Mouse (Mus musculus) lung, embryonic 16.5 days (tissue): ENCODE results near the gene Dpm3. TPM values are rescaled to one million over a fixed set of nuclear protein-coding genes. Genes with fewer than 3 reads are reported as not detected.
A peak's percentile ranks its signal among the peaks of the same experiment; 100 is the strongest.

Experiments used
- ATAC-seq: fragments of 200-750 bp; cut with Nextera tagmentation; 2 replicates; pipeline ENCODE4 v1.8.0; 2017; ENCODE audit warnings: low read depth, mild to moderate bottlenecking, moderate library complexity
- H3K27ac ChIP-seq: fragments of 300-500 bp; sonication (generic); 2 replicates; pipeline ENCODE4 v1.5.1; 2014; ENCODE audit warnings: mild to moderate bottlenecking, control low read depth, low read length
- H3K27me3 ChIP-seq: fragments of 300-500 bp; sonication (generic); 2 replicates; pipeline ENCODE4 v1.6.1; 2014; ENCODE audit warnings: low read depth, low read length, mixed read lengths; ENCODE audit not compliant: control insufficient read depth, insufficient read depth
- H3K36me3 ChIP-seq: fragments of 300-500 bp; sonication (generic); 2 replicates; pipeline ENCODE4 v1.6.1; 2014; ENCODE audit warnings: low read length; ENCODE audit not compliant: control insufficient read depth, insufficient read depth
- H3K4me1 ChIP-seq: fragments of 300-500 bp; sonication (generic); replicated peaks from 2 replicates; pipeline ENCODE4 v1.6.1; 2014; ENCODE audit warnings: low read length, mixed read lengths; ENCODE audit not compliant: control insufficient read depth, insufficient read depth
- H3K4me2 ChIP-seq: fragments of 300-500 bp; sonication (generic); 2 replicates; pipeline ENCODE4 v1.6.1; 2014; ENCODE audit warnings: low read depth, low read length, control low read depth
- H3K4me3 ChIP-seq: fragments of 300-500 bp; sonication (generic); 2 replicates; pipeline ENCODE4 v1.5.1; 2014; ENCODE audit warnings: mild to moderate bottlenecking, low read length, control low read depth
- H3K9ac ChIP-seq: fragments of 300-500 bp; sonication (generic); 2 replicates; pipeline ENCODE4 v1.6.1; 2014; ENCODE audit warnings: low read length, control low read depth
- H3K9me3 ChIP-seq: fragments of 300-500 bp; sonication (generic); 2 replicates; pipeline ENCODE4 v1.6.1; 2016; ENCODE audit warnings: low read length; ENCODE audit not compliant: control insufficient read depth
- WGBS: fragments of 180-500 bp; shearing (Covaris S2); extraction: QIAGEN DNeasy Blood & Tissue Kit; methylation state at CpG from one replicate; pipeline ENCODE4 v1.1.7; 2014; 5-methylcytosine and 5-hydroxymethylcytosine counted together
- polyA plus RNA-seq: library from polyadenylated mRNA; unstranded; fragments of >200 nt; fragmentation: Nextera tagmentation; extraction: Ambion mirVana; gene quantifications from 2 replicates; pipeline ENCODE4 v1.2.1, GENCODE M21; 2015

Gene Dpm3
- polyA plus RNA-seq, 1 experiment from 2014 or later: 135 TPM

- Histone ChIP-seq H3K4me2 (peak within 1 kb of the TSS; percentile 94), H3K27ac (peak within 1 kb of the TSS; percentile 98), H3K9ac (peak within 1 kb of the TSS; percentile 91), H3K27me3 (no peaks in the 10 kb centered on the region; the same call in none of the 2 replicates), H3K36me3 (peaks cover 4% of the 10 kb centered on the region), H3K9me3 (no peaks in the 10 kb centered on the region), H3K4me1 (peaks cover 29% of the 10 kb centered on the region), H3K4me3 (peak within 1 kb of the TSS; percentile 84)
- peak; percentile 49 for ATAC-seq
- WGBS: under 1% methylated on average over 52 of the region's 52 CpGs
These were observed 21.7 kb downstream of the Dpm3 start, which contains the start of gene Efna1 for GRCm38 (mm10) chr3:89280606-89281511. Gene Efna1, minus strand, starts transcription at chr3:89281142.

- no peak for ATAC-seq
- Histone ChIP-seq H3K4me3 (peak overlapping the region; percentile 84), H3K27ac (peak overlapping the region; percentile 98), H3K4me2 (peak overlapping the region; percentile 94), H3K27me3 (no peaks in the 10 kb centered on the region; the same call in none of the 2 replicates), H3K9me3 (no peaks in the 10 kb centered on the region), H3K4me1 (peaks cover 20% of the 10 kb centered on the region), H3K9ac (peak overlapping the region; percentile 91), H3K36me3 (no peaks in the 10 kb centered on the region)
- 8% methylated on average over 20 of the region's 20 CpGs for WGBS
These were observed 22.6 kb downstream of the Dpm3 start for GRCm38 (mm10) chr3:89281579-89282290.

- H3K36me3 ChIP-seq: no peaks in the 10 kb centered on the region
- no peak overlapping the region for H3K9ac ChIP-seq
- H3K4me3 ChIP-seq: no peak overlapping the region
- H3K27ac ChIP-seq: no peak overlapping the region
- H3K27me3 ChIP-seq: no peaks in the 10 kb centered on the region; the same call in none of the 2 replicates
- 15% methylated on average over 4 of the region's 4 CpGs for WGBS
- peaks cover 20% of the 10 kb centered on the region for H3K4me1 ChIP-seq
- no peaks in the 10 kb centered on the region for H3K9me3 ChIP-seq
- ATAC-seq: no peak
- no peak overlapping the region for H3K4me2 ChIP-seq
These were observed 23.1 kb downstream of the Dpm3 start for GRCm38 (mm10) chr3:89282291-89282643.

- peaks cover 20% of the 10 kb centered on the region for H3K4me1 ChIP-seq
- H3K27ac ChIP-seq: no peak overlapping the region
- H3K9me3 ChIP-seq: no peaks in the 10 kb centered on the region
- no peak overlapping the region for H3K4me3 ChIP-seq
- H3K27me3 ChIP-seq: no peaks in the 10 kb centered on the region; the same call in none of the 2 replicates
- WGBS: 65% methylated on average over 3 of the region's 3 CpGs
- H3K9ac ChIP-seq: no peak overlapping the region
- no peak for ATAC-seq
- H3K36me3 ChIP-seq: no peaks in the 10 kb centered on the region
- H3K4me2 ChIP-seq: no peak overlapping the region
These were observed 25.1 kb downstream of the Dpm3 start for GRCm38 (mm10) chr3:89284261-89284660.

- H3K4me2 ChIP-seq: no peak overlapping the region
- H3K36me3 ChIP-seq: no peaks in the 10 kb centered on the region
- no peaks in the 10 kb centered on the region for H3K9me3 ChIP-seq
- no peak overlapping the region for H3K4me3 ChIP-seq
- WGBS: 55% methylated on average over 2 of the region's 2 CpGs
- no peak for ATAC-seq
- no peaks in the 10 kb centered on the region; the same call in none of the 2 replicates for H3K27me3 ChIP-seq
- H3K9ac ChIP-seq: no peak overlapping the region
- H3K27ac ChIP-seq: no peak overlapping the region
- peaks cover 13% of the 10 kb centered on the region for H3K4me1 ChIP-seq
These were observed 26.4 kb downstream of the Dpm3 start for GRCm38 (mm10) chr3:89285526-89285925.

GRCm38 (mm10) chr3:89287286-89287685 lies 28.1 kb downstream of the Dpm3 start:
- H3K4me3 ChIP-seq: no peak overlapping the region
- 46% methylated on average over 5 of the region's 5 CpGs for WGBS
- no peaks in the 10 kb centered on the region for H3K36me3 ChIP-seq
- H3K4me2 ChIP-seq: no peak overlapping the region
- ATAC-seq: no peak
- H3K9ac ChIP-seq: no peak overlapping the region
- H3K27me3 ChIP-seq: no peaks in the 10 kb centered on the region
- H3K4me1 ChIP-seq: no peaks in the 10 kb centered on the region; the same call in none of the 2 replicates
- H3K9me3 ChIP-seq: no peaks in the 10 kb centered on the region
- peak overlapping the region; percentile 6 for H3K27ac ChIP-seq

GRCm38 (mm10) chr3:89288503-89288928 lies 29.4 kb downstream of the Dpm3 start:
- ATAC-seq: no peak
- Histone ChIP-seq H3K9me3 (no peaks in the 10 kb centered on the region), H3K27me3 (no peaks in the 10 kb centered on the region), H3K9ac (no peak overlapping the region), H3K27ac (no peak overlapping the region), H3K4me2 (no peak overlapping the region), H3K36me3 (no peaks in the 10 kb centered on the region), H3K4me1 (no peaks in the 10 kb centered on the region; the same call in none of the 2 replicates), H3K4me3 (no peak overlapping the region)
- WGBS: 18% methylated on average over 7 of the region's 7 CpGs

GRCm38 (mm10) chr3:89291874-89292273 lies 32.7 kb downstream of the Dpm3 start:
- H3K4me1 ChIP-seq: no peaks in the 10 kb centered on the region; the same call in 1 of the 2 replicates
- no peaks in the 10 kb centered on the region for H3K9me3 ChIP-seq
- no peak overlapping the region for H3K9ac ChIP-seq
- no peak for ATAC-seq
- no peak overlapping the region for H3K4me3 ChIP-seq
- H3K36me3 ChIP-seq: no peaks in the 10 kb centered on the region
- WGBS: 48% methylated on average over 10 of the region's 10 CpGs
- H3K27ac ChIP-seq: no peak overlapping the region
- no peak overlapping the region for H3K4me2 ChIP-seq
- no peaks in the 10 kb centered on the region for H3K27me3 ChIP-seq

GRCm38 (mm10) chr3:89292303-89292702 lies 33.1 kb downstream of the Dpm3 start:
- no peak overlapping the region for H3K4me2 ChIP-seq
- no peaks in the 10 kb centered on the region for H3K9me3 ChIP-seq
- H3K9ac ChIP-seq: no peak overlapping the region
- no peak overlapping the region for H3K4me3 ChIP-seq
- H3K4me1 ChIP-seq: no peaks in the 10 kb centered on the region; the same call in 1 of the 2 replicates
- no peaks in the 10 kb centered on the region for H3K27me3 ChIP-seq
- ATAC-seq: no peak
- no peak overlapping the region for H3K27ac ChIP-seq
- WGBS: 64% methylated on average over 5 of the region's 5 CpGs
- no peaks in the 10 kb centered on the region for H3K36me3 ChIP-seq
